Mouse (Mus musculus) c-Kit-positive CD71-positive TER-119-positive erythroid progenitor cells, embryonic 14.5 days (primary cell): ENCODE data around the gene Ccdc28a.
A peak's percentile ranks its signal among the peaks of the same experiment; 100 is the strongest.

ENCODE experiments used
- DNase-seq: peaks from one replicate; pipeline ENCODE4 v3.0.0-alpha.2; 2013; ENCODE audit warnings: low spot score

Ccdc28a gene

DNA sequence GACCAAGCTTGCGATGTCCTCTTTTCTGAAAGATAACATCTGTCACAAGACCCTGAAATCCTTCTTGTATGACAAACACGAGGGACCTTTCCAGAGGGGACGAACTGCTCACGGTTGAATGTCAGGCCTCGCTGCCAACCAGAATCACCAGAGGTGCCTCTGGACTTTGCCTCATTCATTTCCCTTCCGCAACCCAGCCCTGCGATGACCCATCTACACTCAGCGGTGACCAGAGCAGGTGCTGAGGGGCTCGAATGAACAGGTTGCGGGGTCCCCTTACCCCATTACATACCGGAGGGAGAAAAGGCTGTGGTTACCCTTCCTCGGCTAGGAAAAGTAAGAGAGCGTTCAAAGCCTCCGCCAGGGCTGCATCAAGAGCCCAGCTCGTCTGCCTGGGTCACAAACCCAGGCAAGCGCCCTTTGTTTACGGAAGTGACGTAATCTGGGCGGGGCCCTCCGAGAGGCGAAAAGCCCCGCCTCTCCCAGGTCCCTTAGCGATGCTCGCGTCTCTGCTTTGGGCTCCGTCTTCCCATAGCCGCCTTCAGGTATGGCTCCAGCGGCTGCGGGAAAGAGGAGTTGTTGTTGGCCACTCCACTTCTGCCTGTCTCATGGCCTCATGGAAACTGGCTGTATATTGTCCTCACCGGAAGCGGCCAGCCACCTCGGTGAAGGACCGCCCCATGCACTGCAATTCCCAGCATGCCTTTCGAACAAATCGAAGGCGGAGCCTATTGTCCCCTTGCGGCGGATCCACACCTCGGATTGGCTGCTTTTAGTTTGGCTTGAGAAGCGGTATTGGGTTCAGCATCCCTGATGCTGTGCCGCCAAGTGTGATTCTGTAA is at the start of gene Ccdc28a:
Gene Ccdc28a, minus strand, starts transcription at position 439 of the 842 bp plus-strand sequence.
- peak; percentile 93 for DNase-seq

DNA sequence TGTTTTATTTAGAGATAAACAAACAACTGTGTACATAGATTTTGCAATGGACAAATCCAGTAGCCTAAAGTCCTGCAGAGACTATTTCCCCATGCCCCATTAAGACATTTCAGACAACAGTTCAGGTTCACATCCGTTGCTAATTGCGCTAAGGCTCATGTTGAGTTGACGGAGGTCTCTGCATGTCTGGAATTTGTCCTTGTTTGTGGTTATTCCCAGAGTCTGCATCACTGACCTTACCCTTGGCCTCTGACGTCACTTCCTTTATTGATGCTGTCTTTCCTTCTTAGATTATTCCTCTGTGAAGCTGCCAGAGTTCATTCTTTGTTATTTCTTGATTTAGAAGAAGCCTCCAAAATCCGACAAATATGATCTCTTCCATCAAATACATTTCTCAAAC is 49.2 kb upstream of the Ccdc28a start:
- DNase-seq, result no peak

DNA sequence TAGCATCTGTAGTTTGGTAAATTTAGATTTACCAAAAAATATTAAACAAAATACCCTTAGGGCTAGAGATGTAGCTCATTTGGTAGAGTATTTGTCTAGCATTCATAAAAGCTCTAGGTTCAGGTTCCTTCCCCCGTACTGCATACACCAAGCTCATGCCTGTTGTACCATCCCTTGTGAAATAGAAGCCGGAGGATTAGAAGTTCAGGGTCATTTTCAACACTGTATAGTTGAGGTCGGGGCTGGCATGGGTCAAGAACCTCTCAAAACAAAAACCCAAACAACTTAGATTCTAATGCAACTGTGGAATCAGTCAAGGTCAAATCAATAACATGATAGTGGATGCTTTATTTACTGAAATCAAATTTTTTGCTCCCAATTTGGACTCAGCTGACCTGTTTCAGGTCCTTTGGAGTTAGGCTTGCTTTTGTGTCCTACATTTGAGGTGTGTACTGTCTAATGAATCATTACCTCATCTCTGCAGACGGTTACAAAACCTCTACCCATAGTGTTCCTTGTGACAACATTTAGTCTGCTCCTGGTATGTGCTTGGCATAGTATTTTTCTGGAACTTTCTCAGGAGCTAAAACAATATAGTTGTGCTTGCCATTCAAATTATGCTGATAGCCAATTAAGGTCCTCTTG is 41.4 kb upstream of the Ccdc28a start:
- DNase-seq, result no peak

DNA sequence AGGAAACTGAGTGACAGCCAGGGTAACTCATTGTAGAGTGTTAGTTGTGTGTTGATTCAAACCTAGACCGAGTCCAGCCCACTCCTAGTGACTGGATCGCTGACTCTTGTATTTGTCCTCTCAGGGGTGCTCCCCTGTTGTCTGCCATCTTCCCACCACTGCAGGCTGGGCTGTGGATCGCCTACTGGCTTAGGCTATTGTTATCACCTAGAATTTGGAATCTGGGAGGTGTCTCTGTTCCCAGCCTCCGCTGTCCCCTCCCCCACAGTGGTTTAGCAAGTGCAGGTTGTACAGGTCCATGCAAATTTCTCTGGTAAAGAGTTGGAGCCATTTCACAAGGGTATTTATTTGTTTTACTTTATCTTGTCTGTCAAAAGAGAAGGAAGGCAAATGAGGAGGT is 16.5 kb upstream of the Ccdc28a start:
- no peak for DNase-seq

DNA sequence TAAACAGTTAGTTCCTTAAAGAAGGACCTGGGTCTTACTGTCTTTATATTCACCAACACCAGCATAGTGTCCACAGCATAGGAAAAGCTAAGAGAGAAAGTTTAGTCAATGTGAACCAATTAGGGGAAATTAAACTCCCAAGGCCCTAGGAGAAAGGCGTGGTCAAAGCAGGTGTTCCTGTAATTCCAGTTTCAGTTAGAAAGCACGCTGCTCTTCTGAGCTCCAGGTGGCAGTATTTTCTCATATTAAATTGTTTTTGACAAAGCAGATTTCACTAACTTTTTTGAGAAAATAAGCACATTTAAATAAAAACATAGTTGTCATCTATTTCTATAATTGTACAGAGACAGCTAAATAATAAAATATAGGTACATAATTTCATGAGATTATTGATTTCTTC is 8.8 kb upstream of the Ccdc28a start:
- no peak for DNase-seq

DNA sequence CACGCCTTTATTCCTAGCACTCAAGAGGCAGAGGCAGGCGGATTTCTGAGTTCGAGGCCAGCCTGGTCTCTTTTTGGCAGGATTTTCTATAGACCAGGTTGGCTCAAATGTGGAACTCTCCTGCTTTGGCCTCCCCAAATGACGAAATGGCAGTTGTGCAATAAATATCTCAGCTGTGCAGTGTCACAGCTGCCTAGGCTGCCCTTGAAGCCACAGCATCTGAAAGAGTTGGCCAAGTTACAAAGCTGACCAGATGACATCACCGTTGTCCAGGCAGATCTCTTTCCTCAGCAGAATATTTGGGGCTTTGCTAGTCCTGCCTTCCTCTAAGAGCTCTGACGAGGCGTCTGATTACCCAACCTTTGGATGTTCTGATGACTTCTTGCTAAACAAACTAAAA is 2.4 kb upstream of the Ccdc28a start:
- no peak for DNase-seq

DNA sequence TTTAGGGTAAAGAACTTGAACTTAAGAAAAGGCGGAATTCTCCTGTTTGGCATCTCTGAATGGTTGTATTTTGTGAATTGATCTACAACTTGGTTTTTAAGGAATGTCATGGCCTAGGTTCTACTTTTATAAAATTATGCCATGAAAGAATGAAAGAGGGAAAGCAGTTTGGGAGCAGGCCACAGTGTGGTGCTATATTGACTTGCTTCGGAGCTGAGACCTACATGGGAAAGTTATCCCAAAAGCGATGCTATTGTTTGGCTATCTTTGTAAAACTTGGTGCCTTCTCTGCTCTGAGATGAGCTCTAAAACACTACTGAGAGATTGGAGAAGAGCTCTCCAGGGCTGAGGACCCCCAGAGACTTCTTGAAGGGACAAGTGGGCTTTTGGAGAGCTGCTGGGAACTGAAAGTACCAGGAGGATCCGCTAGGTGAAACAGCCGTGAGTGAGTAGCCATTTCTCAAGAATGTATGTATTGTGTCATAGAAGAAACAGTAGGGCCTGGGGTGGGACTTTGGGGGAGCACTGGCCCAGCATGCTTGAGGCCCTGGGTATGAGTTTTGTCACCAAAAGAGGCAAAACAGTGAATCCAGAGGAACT is 1.6 kb upstream of the Ccdc28a start:
- DNase-seq, result no peak

DNA sequence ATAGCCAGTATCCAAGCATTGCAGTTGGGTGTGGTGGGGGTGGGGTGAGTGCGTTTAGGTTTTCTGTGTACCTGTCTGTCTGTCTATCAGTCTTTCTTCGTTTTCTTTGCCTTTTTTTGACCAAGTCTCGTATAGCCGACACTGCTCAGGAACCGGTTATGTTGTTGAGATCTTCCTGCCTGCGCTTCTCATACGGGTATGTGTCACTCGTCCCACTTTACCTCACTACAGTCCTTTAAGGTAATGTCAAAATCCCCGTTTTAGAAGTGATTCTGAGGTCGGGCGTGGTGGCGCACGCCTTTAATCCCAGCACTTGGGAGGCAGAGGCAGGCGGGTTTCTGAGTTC is 577 bp upstream of the Ccdc28a start:
- DNase-seq, result no peak

DNA sequence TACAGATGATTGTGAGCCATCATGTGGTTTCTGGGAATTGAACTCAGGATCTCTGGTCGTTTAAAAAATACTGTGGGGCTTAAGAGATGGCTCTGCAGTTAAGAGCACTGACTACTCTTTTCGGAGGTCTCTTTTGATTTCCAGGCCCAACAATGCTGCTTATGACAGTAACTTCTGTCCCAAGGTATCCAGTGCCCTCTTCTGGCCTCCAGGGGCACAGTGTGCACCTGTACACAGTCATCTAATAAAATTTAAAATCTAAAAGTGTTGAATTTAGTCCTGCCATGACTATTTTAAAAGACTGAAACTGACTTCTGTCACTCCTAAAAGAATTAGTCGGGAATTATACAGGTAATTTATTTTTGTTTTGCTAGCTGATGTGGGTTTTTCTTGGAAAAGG is 907 bp downstream of the Ccdc28a start:
- DNase-seq, result no peak

DNA sequence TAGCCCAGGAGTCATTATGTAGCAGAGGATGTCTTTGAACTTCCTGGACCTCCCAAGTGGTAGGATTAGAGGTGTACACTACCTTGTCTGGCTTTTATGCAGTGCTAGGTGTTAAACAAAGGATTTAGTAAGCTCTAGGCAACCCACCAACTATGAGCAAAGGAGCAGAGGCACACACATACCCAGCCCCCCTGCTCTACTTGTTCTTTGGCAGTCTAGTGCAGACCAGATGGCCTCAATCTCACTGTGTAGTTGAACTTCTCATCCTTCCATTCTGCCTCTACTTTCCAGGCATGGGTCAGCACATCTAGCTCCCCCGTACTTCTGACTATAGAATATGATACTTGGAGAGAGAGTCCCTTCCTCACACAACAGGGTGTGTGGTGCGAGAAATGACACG is 10.4 kb downstream of the Ccdc28a start:
- no peak for DNase-seq

DNA sequence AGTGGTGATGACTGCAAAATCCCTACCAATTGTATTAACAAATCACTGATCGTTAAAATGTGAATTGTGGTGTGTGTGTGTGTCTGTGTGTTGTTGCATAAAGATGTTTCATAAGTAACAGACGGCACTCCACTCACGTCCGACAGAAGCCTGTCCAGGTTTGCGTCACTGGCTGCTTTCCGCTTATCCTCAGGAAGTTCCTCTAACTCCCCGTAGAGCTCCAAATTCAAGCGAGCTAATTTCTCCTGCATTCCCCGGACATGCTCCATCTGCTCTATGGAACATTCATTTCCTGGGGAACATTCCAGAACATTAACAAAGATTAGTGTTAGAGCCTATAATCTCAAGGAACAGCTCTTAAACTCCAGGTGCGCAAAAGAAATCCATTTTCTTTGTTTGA is 15.4 kb downstream of the Ccdc28a start:
- DNase-seq, result no peak

DNA sequence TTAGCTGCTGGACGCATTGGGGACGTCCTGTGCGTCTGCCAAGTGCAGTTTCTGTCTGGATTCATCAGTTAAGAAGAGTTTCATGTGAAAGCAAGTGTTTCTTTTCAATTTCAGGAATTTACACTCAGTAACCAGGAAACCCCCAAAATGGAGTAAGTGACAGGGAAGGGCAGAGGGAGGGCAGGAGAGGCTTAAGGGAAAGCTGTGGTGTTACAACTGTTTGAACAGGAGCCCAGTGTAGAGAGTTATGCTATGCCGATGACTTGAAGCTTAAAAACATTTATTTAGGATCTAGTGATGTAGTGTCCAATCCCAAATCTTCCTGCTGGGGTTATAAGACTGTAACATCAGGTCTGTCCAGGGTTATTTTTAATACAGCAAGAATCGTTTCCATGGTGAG is 20.7 kb downstream of the Ccdc28a start:
- no peak for DNase-seq

DNA sequence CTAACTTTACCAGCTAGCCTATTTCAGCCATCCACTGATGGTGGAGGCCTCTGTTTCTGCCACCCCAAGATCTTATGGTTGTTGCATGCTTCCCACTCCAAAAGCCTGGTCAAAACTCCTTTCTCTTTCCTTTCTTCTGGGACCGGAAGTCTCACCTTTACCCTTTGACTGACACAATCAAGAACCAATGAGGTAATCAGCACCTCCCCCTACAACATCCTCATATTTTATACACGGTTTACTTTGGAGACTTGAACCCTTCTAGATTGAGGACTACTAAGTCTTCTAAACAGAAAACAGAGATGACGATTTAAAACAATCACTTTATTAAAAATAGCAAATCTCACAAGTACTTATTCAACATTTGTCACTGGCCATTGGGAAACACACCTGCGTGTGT is 21.4 kb downstream of the Ccdc28a start:
- no peak for DNase-seq

DNA sequence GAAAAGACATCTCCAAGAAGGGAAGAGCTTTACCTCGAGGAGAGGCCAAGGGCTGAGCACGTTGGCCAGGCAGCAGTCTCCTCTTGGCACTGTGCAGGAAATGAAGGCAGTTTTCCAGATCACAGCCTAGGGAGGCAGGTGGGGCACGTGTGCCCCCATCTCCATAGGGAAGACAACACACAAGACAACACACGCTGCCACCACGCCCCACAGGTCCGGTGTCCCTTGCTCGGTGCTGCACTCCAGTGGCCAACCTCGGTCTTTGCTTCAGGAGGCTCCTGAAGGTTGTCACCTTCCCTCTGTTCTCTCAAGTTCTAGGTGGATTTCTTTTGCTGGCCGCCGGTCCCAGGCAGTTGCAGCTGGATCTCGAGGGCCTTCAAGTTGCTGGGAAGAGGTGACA is 24.1 kb downstream of the Ccdc28a start, which contains the start of gene Ect2l:
Gene Ect2l, minus strand, starts transcription at position 165 of the 400 bp plus-strand sequence.
- no peak for DNase-seq

DNA sequence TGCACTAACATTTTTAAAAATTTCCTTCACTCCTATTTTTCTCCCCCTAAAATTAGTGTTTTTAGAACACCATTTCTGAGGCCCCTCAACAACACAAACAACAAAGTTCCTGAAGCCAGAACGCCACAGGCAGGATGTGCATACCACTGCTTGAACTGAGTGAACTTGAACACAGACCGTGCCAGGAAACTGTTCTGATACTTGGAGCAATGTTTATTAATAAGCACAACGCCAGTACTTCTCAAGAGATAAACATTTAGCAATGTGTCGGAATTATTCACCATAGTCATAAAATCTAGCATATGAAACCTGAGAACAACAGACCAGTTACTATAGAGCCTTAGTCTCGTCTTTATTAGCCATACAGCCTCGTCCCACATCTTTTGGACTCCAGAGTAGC is 24.7 kb downstream of the Ccdc28a start:
- DNase-seq, result no peak

DNA sequence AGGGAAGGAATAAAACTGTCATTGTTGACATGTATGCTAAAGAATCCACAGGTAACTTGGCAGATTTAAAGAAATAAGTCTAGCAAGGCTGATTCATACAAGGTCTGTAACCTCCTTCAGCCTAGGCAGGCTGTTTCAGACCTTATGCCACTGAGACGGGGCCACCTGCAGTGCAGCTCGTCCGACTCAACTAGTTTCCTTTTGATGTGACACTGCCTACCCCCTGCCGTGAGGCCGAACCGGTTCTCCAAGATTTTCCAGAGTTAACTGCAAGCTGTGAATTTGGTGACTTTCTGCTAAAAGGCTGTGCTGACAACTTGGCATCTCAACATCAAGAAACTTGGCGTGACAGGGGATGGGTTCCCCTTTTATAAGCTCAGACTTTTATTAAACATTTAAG is 30.7 kb downstream of the Ccdc28a start:
- no peak for DNase-seq

DNA sequence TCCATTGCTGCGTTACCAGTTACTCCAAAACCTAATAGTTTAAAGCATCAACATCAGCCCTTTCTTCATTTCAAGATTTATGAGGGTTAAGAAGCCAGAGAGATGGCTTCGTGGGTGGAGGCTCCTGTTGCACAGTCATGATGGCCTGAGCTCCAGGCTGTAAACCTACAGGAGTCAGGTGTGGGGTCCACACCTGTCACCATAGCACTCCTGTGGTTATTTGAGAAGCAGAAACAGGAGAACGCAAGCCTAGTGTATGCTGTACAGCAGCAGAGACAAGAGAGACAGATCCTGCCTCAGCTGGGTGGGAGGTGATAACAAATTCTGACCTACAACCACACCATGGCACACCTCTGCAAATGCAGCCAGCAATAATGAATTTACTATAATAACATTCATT is 32.4 kb downstream of the Ccdc28a start:
- DNase-seq, result no peak

DNA sequence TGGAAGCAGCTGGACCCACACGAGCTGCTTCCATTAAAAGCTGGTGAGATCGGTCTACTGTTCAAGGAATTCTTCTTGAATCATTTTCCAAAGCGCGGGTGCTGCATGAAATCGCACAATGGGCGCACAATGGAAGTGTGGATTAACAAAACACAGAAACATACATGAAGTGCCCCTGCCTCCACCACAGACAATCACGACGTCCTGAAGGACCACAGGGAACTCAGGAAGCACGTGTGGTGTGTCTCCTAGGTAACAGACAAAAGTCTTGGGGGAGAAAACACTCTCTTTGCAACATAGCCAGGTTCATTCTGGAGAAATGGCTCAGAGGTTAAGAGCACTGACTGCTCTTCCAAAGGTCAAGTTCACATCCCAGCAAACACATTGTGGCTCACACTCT is 34.1 kb downstream of the Ccdc28a start:
- DNase-seq, result no peak

DNA sequence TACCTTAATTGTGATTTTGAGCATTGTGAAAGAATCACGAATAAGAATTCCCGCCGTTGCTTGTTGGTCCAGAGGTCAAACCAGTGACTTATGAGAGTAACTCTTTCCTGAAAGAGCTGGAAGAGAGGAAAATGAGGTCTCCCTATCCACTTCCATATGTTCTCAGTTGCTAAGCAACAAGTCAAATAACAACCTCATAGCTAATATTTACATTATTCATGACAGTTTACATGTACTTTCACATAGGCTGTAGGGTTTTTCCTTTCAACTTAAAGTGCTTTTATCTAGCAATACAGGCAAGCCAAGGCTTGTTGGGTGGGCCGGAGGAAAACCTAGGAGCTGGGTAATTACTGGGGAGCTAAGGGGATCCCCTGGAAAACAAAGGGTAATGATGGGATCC is 34.9 kb downstream of the Ccdc28a start:
- DNase-seq, result no peak

DNA sequence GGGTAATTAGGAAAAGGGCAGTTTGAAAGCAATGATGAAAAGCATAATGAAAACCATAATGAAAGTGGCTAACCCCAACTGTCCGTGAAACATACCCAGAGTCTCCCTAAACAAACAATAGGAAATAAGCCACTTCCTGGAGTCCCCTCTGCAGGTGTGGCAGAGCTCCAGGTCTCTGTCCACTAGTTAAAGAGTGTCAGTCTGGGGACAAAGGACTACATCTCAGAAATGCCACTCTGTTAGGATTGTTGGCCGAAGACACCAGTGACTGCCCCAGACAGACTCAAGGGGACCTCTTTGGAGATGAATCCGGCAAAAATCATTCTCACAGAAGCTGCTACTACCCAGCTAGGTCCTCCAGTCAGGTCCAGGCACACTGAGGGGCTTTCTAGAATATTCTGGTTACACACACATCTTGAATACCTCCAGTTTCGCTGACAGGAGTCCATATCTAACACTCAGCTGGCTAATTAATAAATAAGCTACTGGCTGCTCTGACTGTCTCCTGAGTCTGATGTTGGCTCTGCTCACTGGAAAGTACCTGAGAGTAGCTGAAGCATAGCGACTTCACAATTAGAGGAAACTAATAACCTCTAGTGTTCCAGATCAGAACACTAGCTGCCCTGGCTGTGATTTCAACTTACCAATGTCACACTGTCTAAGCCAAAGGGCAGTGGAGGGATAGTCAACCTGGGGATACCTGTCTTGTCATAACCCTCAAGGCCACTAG is 36.3 kb downstream of the Ccdc28a start:
- DNase-seq, result no peak

DNA sequence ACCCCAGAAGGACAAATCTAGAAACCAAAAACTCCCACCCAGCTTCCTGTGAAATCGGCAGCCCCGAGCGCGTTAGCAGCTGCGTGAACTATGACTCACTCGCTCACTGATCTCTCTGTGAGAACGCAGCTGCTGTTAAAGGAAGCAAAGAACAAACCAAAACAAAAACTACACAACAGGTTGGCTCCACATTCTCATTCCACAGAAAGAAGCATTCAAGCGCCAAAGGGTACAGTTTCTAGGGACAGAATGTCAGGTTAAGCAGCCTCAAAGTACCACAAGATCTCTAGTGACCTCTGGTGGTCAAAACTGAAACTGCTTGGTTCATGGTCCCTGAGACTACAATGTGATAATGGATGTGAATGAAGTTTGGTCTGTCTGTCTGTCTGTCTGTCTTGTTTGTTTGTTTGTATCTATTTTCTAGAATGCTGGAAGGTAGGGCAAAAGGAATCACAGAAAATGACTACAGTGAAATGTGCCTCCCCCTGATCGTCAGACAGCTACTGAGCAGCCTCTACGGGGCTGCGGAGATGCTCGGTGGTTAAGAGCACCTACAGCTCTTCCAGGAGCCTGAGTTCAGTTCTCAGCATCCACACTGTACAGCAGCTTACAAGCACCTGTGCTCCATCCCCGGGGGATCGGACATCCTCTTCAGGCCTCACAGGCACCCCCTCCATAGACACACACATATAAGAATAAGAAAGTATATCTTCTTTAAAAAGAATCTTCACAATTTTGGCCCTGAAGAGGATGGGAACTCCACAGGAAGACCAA is 37.4 kb downstream of the Ccdc28a start:
- peak; percentile 74 for DNase-seq

DNA sequence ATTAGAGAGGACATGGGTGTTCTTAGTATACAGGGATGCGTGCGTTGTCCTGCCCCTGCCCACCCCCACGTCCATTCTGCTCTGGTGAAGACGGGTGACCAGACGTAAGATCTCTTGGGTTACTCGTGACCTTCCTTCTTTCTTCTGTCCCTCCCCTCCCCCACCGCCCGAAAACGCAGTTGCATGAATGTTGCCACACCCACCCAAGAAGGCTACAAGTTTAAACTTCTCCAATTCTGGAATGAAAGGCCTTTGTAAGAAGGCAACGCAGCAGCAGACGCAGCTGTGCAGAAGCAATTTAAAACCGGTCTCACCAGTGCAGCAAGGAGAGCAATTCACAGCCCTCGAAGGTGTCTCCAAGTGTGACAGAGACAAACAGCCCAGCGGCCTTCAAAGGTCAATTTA is 40.1 kb downstream of the Ccdc28a start:
- DNase-seq, result no peak
